In the genomic region with DNA sequence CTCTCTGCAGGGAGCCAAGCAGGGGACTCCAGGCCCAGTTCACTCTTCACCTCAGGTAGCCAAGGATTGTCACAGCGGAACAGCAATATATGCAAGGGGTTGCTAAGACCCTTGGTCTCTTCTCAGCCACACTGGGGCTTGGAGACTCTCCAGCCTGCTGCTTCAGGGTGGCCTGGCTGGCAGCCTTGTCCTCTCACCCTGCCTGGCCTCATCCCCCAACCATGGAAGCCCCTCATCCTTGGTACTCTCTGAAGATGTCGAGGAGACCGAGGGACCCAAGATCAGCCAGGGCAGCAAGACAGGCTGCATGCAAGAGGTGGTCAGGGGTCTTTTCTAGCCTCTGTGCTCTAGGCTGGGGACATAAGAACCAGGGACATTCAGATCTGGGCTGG, we compare ENCODE assay signal across 8 mouse cellular contexts. TPM values are rescaled to one million over a fixed set of nuclear protein-coding genes. Genes with fewer than 3 reads are reported as not detected.
DNase-seq lines count a peak whose midpoint lies in the region; ATAC-seq and TF ChIP-seq lines count a peak whose summit lies in the region.

No protein-coding gene starts in this region.

- H3K9me3 ChIP-seq in heart, embryonic 12.5 days (replicated peaks), result no peaks in the 10 kb centered on the region
- no peaks in the 10 kb centered on the region for H3K9me3 ChIP-seq in limb, embryonic 13.5 days
- H3K9me3 ChIP-seq in stomach, postnatal 0 days (ENCODE audit: control insufficient read depth, low read length), result no peaks in the 10 kb centered on the region

- H3K4me2 ChIP-seq in heart, embryonic 12.5 days, result peak overlapping the region; percentile 57
- peak overlapping the region; percentile 61 for H3K4me2 ChIP-seq in limb, embryonic 13.5 days (replicated peaks)
- peak overlapping the region; percentile 38 for H3K4me2 ChIP-seq in stomach, postnatal 0 days (replicated peaks; ENCODE audit: low read depth)

- ATAC-seq in heart, embryonic 12.5 days (ENCODE audit: insufficient number of reproducible peaks, low FRiP score), result no peak
- no peak for ATAC-seq in limb, embryonic 13.5 days (ENCODE audit: low FRiP score, low read depth)
- ATAC-seq in stomach, postnatal 0 days (ENCODE audit: low FRiP score, low TSS enrichment), result no peak

- TF ChIP-seq EP300 in stomach, postnatal 0 days (optimal IDR thresholded peaks at IDR 0.05), result no peak

- TF ChIP-seq CTCF in stomach, postnatal 0 days (IDR thresholded peaks at IDR 0.05; ENCODE audit: low read depth), result no peak

- H3K27ac ChIP-seq in heart, embryonic 12.5 days (ENCODE audit: poor library complexity, severe bottlenecking), result peak overlapping the region; percentile 77
- peak overlapping the region; percentile 95 for H3K27ac ChIP-seq in limb, embryonic 13.5 days
- H3K27ac ChIP-seq in stomach, postnatal 0 days (replicated peaks), result peak overlapping the region; percentile 92

- H3K27me3 ChIP-seq in heart, embryonic 12.5 days (replicated peaks), result no peaks in the 10 kb centered on the region
- H3K27me3 ChIP-seq in limb, embryonic 13.5 days, result no peaks in the 10 kb centered on the region
- no peaks in the 10 kb centered on the region for H3K27me3 ChIP-seq in stomach, postnatal 0 days (ENCODE audit: control insufficient read depth, insufficient read depth, low read length)

- H3K36me3 ChIP-seq in heart, embryonic 12.5 days, result no peaks in the 10 kb centered on the region
- no peaks in the 10 kb centered on the region for H3K36me3 ChIP-seq in limb, embryonic 13.5 days
- no peaks in the 10 kb centered on the region for H3K36me3 ChIP-seq in stomach, postnatal 0 days (ENCODE audit: control insufficient read depth, insufficient read depth, low read length)

- no peak for DNase-seq in heart, postnatal 10 days
- peak; percentile 10 to 55 for DNase-seq in spleen, postnatal 4 days (ENCODE audit: low spot score in 2 of 2)
- no peak for DNase-seq in spleen, adult 12 weeks (ENCODE audit: low spot score)
- DNase-seq in stomach, postnatal 0 days (ENCODE audit: low spot score), result no peak
- DNase-seq in right cerebral cortex, postnatal 4 days, result no peak
- DNase-seq in adipocyte (ENCODE audit: low spot score), result no peak

- H3K4me1 ChIP-seq in heart, embryonic 12.5 days (replicated peaks), result peaks cover 35% of the 10 kb centered on the region
- H3K4me1 ChIP-seq in limb, embryonic 13.5 days, result peaks cover 57% of the 10 kb centered on the region
- peaks cover 15% of the 10 kb centered on the region for H3K4me1 ChIP-seq in stomach, postnatal 0 days (replicated peaks; ENCODE audit: control insufficient read depth, insufficient read depth)

- H3K9ac ChIP-seq in heart, embryonic 12.5 days, result peak overlapping the region; percentile 64
- H3K9ac ChIP-seq in limb, embryonic 13.5 days, result peak overlapping the region; percentile 59
- H3K9ac ChIP-seq in stomach, postnatal 0 days (ENCODE audit: low read length), result peak overlapping the region; percentile 43; the same call in 1 of the 2 replicates

- whole genome bisulfite sequencing in heart, embryonic 12.5 days, result 26% methylated on average over 3 of the region's 3 CpGs
- 35% methylated on average over 3 of the region's 3 CpGs for WGBS in limb, embryonic 13.5 days
- WGBS in stomach, postnatal 0 days, result 42% methylated on average over 3 of the region's 3 CpGs

- intact Hi-C loops in heart, postnatal 10 days (cut with DNase I), result loop anchor here (2.0 to 5.0 kb wide), 5 partner anchors 111 to 266 kb away; partner anchors contain the start of genes Col6a2, Lss, Mcm3ap and Ybey

- no peak overlapping the region for H3K4me3 ChIP-seq in heart, embryonic 12.5 days
- H3K4me3 ChIP-seq in limb, embryonic 13.5 days, result peak overlapping the region; percentile 23
- no peak overlapping the region for H3K4me3 ChIP-seq in stomach, postnatal 0 days (ENCODE audit: low read depth, low read length)

RNA-seq across cellular contexts. Expression of gene Col6a1, which starts 7.7 kb away (rescaled TPM):
- 35.9 and 37.1 TPM in 2 replicates for polyA plus RNA-seq in heart, embryonic 12.5 days (2016; fragmentation: Nextera tagmentation; extraction: Ambion mirVana)
- total RNA-seq in heart, postnatal 10 days (2021), result 100 to 1,000 TPM; 186 to 200 TPM
- 149 and 152 TPM in 2 replicates for polyA plus RNA-seq in limb, embryonic 13.5 days (2015; fragmentation: Nextera tagmentation; extraction: Ambion mirVana)
- polyA plus RNA-seq in stomach, postnatal 0 days (2015; fragmentation: Nextera tagmentation; extraction: Ambion mirVana), result 169 and 175 TPM in 2 replicates

Comparison
In these comparisons a context has a peak if more than half of its experiments do, and no peak if none do; other contexts are left out.
1. DNase-seq: peak in spleen, postnatal 4 days (2 of 2); none in heart, postnatal 10 days (0 of 2), spleen, adult 12 weeks (single experiment), stomach, postnatal 0 days (single experiment), right cerebral cortex, postnatal 4 days (single experiment) and adipocyte (single experiment).
2. Peak in every context shown above with its lines, with median percentiles within 50 percentile points of each other: H3K27ac ChIP-seq, H3K4me2 ChIP-seq and H3K9ac ChIP-seq.